Mouse (Mus musculus): ENCODE data around the gene Myt1l.

Gene Myt1l

DNA sequence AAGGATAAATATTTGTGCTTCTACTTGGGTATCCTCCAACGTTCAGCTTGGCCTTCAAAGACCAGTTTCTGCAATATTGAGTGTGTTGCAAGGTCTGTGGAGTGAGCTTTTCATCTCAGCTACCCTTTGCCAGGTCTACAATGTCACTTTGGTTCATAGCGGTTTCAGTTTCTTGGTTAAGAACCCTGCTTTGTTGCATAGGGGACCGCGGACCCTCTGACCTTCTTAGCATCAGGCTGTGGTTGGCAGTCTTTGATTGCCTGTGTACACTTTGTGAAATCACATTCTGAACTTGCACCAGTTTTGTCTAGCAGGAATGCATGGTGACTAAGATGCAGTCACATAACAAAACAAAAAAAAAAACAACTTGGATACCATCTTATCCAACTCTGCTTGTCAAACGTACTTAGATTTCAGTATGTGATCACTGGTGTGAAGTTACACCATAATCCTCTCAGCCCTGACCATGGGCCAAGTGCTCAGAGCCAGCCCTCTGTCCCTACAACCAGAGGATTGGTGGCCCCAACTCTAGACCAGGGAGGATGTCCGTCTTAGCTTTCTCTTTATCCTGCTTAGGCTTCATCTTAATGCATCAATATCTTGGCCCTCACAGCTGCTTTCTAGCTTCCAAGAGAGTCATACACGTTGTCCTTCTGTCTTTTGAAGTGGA, 443.7 kb downstream of the Myt1l start:
- no peak for DNase-seq

- DNase-seq: no peak
Observed at GRCm38 (mm10) chr12:29972533-29972932, 444.3 kb downstream of the Myt1l start.

All from cerebellum, postnatal 14 days (tissue).